Mouse (Mus musculus) mouse trophoblast stem cell (cell line): Measurements from ENCODE around the gene Ampd3.

Experiments used
- in situ Hi-C, 2 experiments: fragments of 300-500 bp; cut with MseI, MboI; formaldehyde crosslinking; loops; 2 replicates in 1 of 2; 3 replicates in 1 of 2; pipeline ENCODE4 v1.15.1; 2025

Ampd3 gene

GRCm38 (mm10) chr7:110768001-110768400 lies at the start of gene Ampd3:
Ampd3 (plus strand) TSS chr7:110768206.
- in situ Hi-C loops = no loop called here

GRCm38 (mm10) chr7:110718505-110718904 lies 49.5 kb upstream of the Ampd3 start:
- in situ Hi-C loops = no loop called here

- in situ Hi-C loops = no loop called here
These were observed 48.1 kb upstream of the Ampd3 start for GRCm38 (mm10) chr7:110719857-110720256.

- in situ Hi-C loops = no loop called here
These were observed 45.8 kb upstream of the Ampd3 start for GRCm38 (mm10) chr7:110722183-110722582.

GRCm38 (mm10) chr7:110727049-110727448 lies 41.0 kb upstream of the Ampd3 start:
- in situ Hi-C loops = loop anchor here in 1 of 2 experiments (5.0 kb wide), 1 partner anchor 75 kb away; no protein-coding TSS in a partner anchor

- in situ Hi-C loops = loop anchor here in 1 of 2 experiments (5.0 kb wide), 1 partner anchor 73 kb away; no protein-coding TSS in a partner anchor
These were observed 39.1 kb upstream of the Ampd3 start for GRCm38 (mm10) chr7:110728876-110729275.

- in situ Hi-C loops = loop anchor here in 1 of 2 experiments (5.0 kb wide), 1 partner anchor 73 kb away; no protein-coding TSS in a partner anchor
These were observed 38.7 kb upstream of the Ampd3 start for GRCm38 (mm10) chr7:110729295-110729694.

GRCm38 (mm10) chr7:110731091-110731967 lies 36.7 kb upstream of the Ampd3 start:
- in situ Hi-C loops = loop anchor here in 1 of 2 experiments (5.0 kb wide), 1 partner anchor 71 kb away; no protein-coding TSS in a partner anchor

GRCm38 (mm10) chr7:110732001-110732632 lies 35.9 kb upstream of the Ampd3 start:
- in situ Hi-C loops = loop anchor here in 1 of 2 experiments (5.0 kb wide), 1 partner anchor 70 kb away; no protein-coding TSS in a partner anchor

- in situ Hi-C loops = no loop called here
These were observed 31.1 kb upstream of the Ampd3 start for GRCm38 (mm10) chr7:110736914-110737313.

- in situ Hi-C loops = no loop called here
These were observed 28.2 kb upstream of the Ampd3 start for GRCm38 (mm10) chr7:110739764-110740163.

GRCm38 (mm10) chr7:110740188-110740587 lies 27.8 kb upstream of the Ampd3 start:
- in situ Hi-C loops = no loop called here

GRCm38 (mm10) chr7:110742022-110742421 lies 26.0 kb upstream of the Ampd3 start:
- in situ Hi-C loops = no loop called here

GRCm38 (mm10) chr7:110746087-110746562 lies 21.9 kb upstream of the Ampd3 start:
- in situ Hi-C loops = no loop called here

GRCm38 (mm10) chr7:110746809-110747208 lies 21.2 kb upstream of the Ampd3 start:
- in situ Hi-C loops = no loop called here

- in situ Hi-C loops = no loop called here
These were observed 17.2 kb upstream of the Ampd3 start for GRCm38 (mm10) chr7:110750834-110751233.

GRCm38 (mm10) chr7:110751634-110752033 lies 16.4 kb upstream of the Ampd3 start:
- in situ Hi-C loops = no loop called here

- in situ Hi-C loops = no loop called here
These were observed 14.7 kb upstream of the Ampd3 start for GRCm38 (mm10) chr7:110753310-110753709.

- in situ Hi-C loops = no loop called here
These were observed 14.1 kb upstream of the Ampd3 start for GRCm38 (mm10) chr7:110753926-110754330.

GRCm38 (mm10) chr7:110756440-110756839 lies 11.6 kb upstream of the Ampd3 start:
- in situ Hi-C loops = no loop called here

- in situ Hi-C loops = no loop called here
These were observed 5.3 kb upstream of the Ampd3 start for GRCm38 (mm10) chr7:110762605-110763180.
